Mouse (Mus musculus) T-helper 2 cell (primary cell): Measurements from ENCODE around the gene Shisal2b.
"Not testable (repeated sequence)": the region's sequence is repeated elsewhere in the genome, so short reads cannot be mapped to it uniquely, and the experiment has no call there.

Experiments
- in situ Hi-C: fragments of 300-600 bp; cut with MboI, MseI; formaldehyde crosslinking; loops from one replicate; pipeline ENCODE4 v1.15.1; 2025; ENCODE audit warnings: high pct_unique_total_duplicates

Gene Shisal2b

GRCm38 (mm10) chr13:104863127-104863979 lies at the start of gene Shisal2b:
Shisal2b (minus strand) TSS chr13:104863893.
- in situ Hi-C loops, result no loop called here

GRCm38 (mm10) chr13:104911626-104912025 lies 47.9 kb upstream of the Shisal2b start:
- in situ Hi-C loops, result not testable (repeated sequence)

GRCm38 (mm10) chr13:104911006-104911405 lies 47.3 kb upstream of the Shisal2b start:
- in situ Hi-C loops, result not testable (repeated sequence)

GRCm38 (mm10) chr13:104908691-104909090 lies 45.0 kb upstream of the Shisal2b start:
- in situ Hi-C loops, result no loop called here

- in situ Hi-C loops, result no loop called here
These were observed 31.1 kb upstream of the Shisal2b start for GRCm38 (mm10) chr13:104894771-104895170.

GRCm38 (mm10) chr13:104892337-104892736 lies 28.6 kb upstream of the Shisal2b start:
- in situ Hi-C loops, result no loop called here

GRCm38 (mm10) chr13:104886308-104887032 lies 22.8 kb upstream of the Shisal2b start:
- in situ Hi-C loops, result no loop called here

GRCm38 (mm10) chr13:104883566-104884249 lies 20.0 kb upstream of the Shisal2b start:
- in situ Hi-C loops, result no loop called here

GRCm38 (mm10) chr13:104878508-104878907 lies 14.8 kb upstream of the Shisal2b start:
- in situ Hi-C loops, result no loop called here

GRCm38 (mm10) chr13:104869907-104870306 lies 6.2 kb upstream of the Shisal2b start:
- in situ Hi-C loops, result no loop called here

- in situ Hi-C loops, result no loop called here
These were observed 3.0 kb upstream of the Shisal2b start for GRCm38 (mm10) chr13:104866726-104867125.

- in situ Hi-C loops, result no loop called here
These were observed 10.0 kb downstream of the Shisal2b start for GRCm38 (mm10) chr13:104853645-104854044.

- in situ Hi-C loops, result no loop called here
These were observed 20.2 kb downstream of the Shisal2b start for GRCm38 (mm10) chr13:104843295-104844089.

- in situ Hi-C loops, result no loop called here
These were observed 21.8 kb downstream of the Shisal2b start for GRCm38 (mm10) chr13:104841937-104842336.

- in situ Hi-C loops, result no loop called here
These were observed 26.1 kb downstream of the Shisal2b start for GRCm38 (mm10) chr13:104837628-104838027.

- in situ Hi-C loops, result no loop called here
These were observed 30.9 kb downstream of the Shisal2b start for GRCm38 (mm10) chr13:104832811-104833210.

GRCm38 (mm10) chr13:104825470-104825869 lies 38.2 kb downstream of the Shisal2b start:
- in situ Hi-C loops, result no loop called here

- in situ Hi-C loops, result no loop called here
These were observed 41.3 kb downstream of the Shisal2b start for GRCm38 (mm10) chr13:104822411-104822838.

- in situ Hi-C loops, result no loop called here
These were observed 41.8 kb downstream of the Shisal2b start for GRCm38 (mm10) chr13:104821908-104822307.

- in situ Hi-C loops, result no loop called here
These were observed 42.5 kb downstream of the Shisal2b start for GRCm38 (mm10) chr13:104821192-104821591.

GRCm38 (mm10) chr13:104817696-104818095 lies 46.0 kb downstream of the Shisal2b start:
- in situ Hi-C loops, result loop anchor here (5.0 kb wide), 1 partner anchor 105 kb away; no protein-coding TSS in a partner anchor
